Mouse (Mus musculus): ENCODE measurements around the gene Imp4. TPM values are rescaled to one million over a fixed set of nuclear protein-coding genes. Genes with fewer than 3 reads are reported as not detected.

The Imp4 gene
- polyA plus RNA-seq, 1 experiment from 2014 or later, result 93.4 TPM

- WGBS, result 7% methylated on average over 31 of the region's 31 CpGs
- Histone ChIP-seq H3K9ac (replicated peaks; ENCODE audit: low read length) (peak overlapping the region; percentile 73), H3K27me3 (ENCODE audit: control insufficient read depth, insufficient read depth, low read length) (no peaks in the 10 kb centered on the region), H3K4me1 (ENCODE audit: control insufficient read depth, insufficient read depth, low read length) (no peaks in the 10 kb centered on the region), H3K27ac (replicated peaks; ENCODE audit: low read depth, low read length) (peak overlapping the region; percentile 62; the same call in 1 of the 2 replicates), H3K9me3 (replicated peaks; ENCODE audit: control insufficient read depth, low read length) (no peaks in the 10 kb centered on the region), H3K4me3 (ENCODE audit: low read depth, low read length) (peak overlapping the region; percentile 73), H3K36me3 (replicated peaks; ENCODE audit: control insufficient read depth, insufficient read depth, low read depth, low read length) (peaks cover 9% of the 10 kb centered on the region), H3K4me2 (ENCODE audit: low read depth, low read length) (peak overlapping the region; percentile 61)
- DNase-seq (ENCODE audit: low spot score), result no peak
- no peak; the same call in 1 of the 2 replicates for ATAC-seq (replicated peaks; ENCODE audit: insufficient number of reproducible peaks, low FRiP score, low TSS enrichment, low read depth)
Observed at GRCm38 (mm10) chr1:34439961-34440630, 445 bp downstream of the Imp4 start.

GRCm38 (mm10) chr1:34443124-34443523 is 3.5 kb downstream of the Imp4 start:
- H3K9ac ChIP-seq (replicated peaks; ENCODE audit: low read length), result no peak overlapping the region
- DNase-seq (ENCODE audit: low spot score) (no peak), ATAC-seq (replicated peaks; ENCODE audit: insufficient number of reproducible peaks, low FRiP score, low TSS enrichment, low read depth) (no peak)
- whole genome bisulfite sequencing, result 94% methylated on average over 6 of the region's 6 CpGs
- no peaks in the 10 kb centered on the region for H3K4me1 ChIP-seq (ENCODE audit: control insufficient read depth, insufficient read depth, low read length)
- no peak overlapping the region for H3K4me3 ChIP-seq (ENCODE audit: low read depth, low read length)
- H3K36me3 ChIP-seq (replicated peaks; ENCODE audit: control insufficient read depth, insufficient read depth, low read depth, low read length), result peaks cover 9% of the 10 kb centered on the region
- H3K9me3 ChIP-seq (replicated peaks; ENCODE audit: control insufficient read depth, low read length), result no peaks in the 10 kb centered on the region
- H3K27me3 ChIP-seq (ENCODE audit: control insufficient read depth, insufficient read depth, low read length), result no peaks in the 10 kb centered on the region
- H3K27ac ChIP-seq (replicated peaks; ENCODE audit: low read depth, low read length), result no peak overlapping the region
- no peak overlapping the region for H3K4me2 ChIP-seq (ENCODE audit: low read depth, low read length)

DNA sequence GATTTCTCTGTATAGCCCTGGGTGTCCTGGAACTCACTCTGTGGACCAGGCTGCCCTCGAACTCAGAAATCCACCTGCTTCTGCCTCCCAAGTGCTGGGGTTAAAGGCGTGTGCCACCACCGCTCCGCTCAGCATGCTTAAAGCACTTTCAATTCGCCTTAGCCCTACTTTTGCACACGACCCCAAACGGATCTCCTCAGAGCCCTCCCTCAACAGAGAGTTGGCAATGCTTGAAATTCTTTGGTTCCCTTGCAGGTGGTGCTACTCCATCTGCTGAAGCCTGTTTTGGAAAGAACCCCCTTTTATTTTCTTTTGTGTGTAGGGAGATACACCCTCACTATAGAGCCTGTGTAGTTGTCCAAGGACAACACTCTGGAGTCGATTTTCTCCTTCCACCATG is 18.8 kb downstream of the Imp4 start:
- Histone ChIP-seq H3K4me3 (ENCODE audit: low read depth, low read length) (no peak overlapping the region), H3K9ac (replicated peaks; ENCODE audit: low read length) (no peak overlapping the region), H3K27me3 (ENCODE audit: control insufficient read depth, insufficient read depth, low read length) (peaks cover 10% of the 10 kb centered on the region), H3K4me2 (ENCODE audit: low read depth, low read length) (no peak overlapping the region), H3K27ac (replicated peaks; ENCODE audit: low read depth, low read length) (no peak overlapping the region), H3K4me1 (ENCODE audit: control insufficient read depth, insufficient read depth, low read length) (no peaks in the 10 kb centered on the region; the same call in 1 of the 2 replicates), H3K9me3 (replicated peaks; ENCODE audit: control insufficient read depth, low read length) (no peaks in the 10 kb centered on the region), H3K36me3 (replicated peaks; ENCODE audit: control insufficient read depth, insufficient read depth, low read depth, low read length) (no peaks in the 10 kb centered on the region)
- 35% methylated on average over 8 of the region's 8 CpGs for WGBS
- DNase-seq (ENCODE audit: low spot score) (peak; percentile 14), ATAC-seq (replicated peaks; ENCODE audit: insufficient number of reproducible peaks, low FRiP score, low TSS enrichment, low read depth) (no peak)

GRCm38 (mm10) chr1:34459284-34460060 is 19.8 kb downstream of the Imp4 start, which contains the start of gene Ptpn18:
Ptpn18 (plus strand) TSS chr1:34459762.
- DNase-seq (ENCODE audit: low spot score), result peak; percentile 92
- Histone ChIP-seq H3K9me3 (replicated peaks; ENCODE audit: control insufficient read depth, low read length) (no peaks in the 10 kb centered on the region), H3K4me2 (ENCODE audit: low read depth, low read length) (peak within 1 kb of the TSS; percentile 89), H3K4me3 (ENCODE audit: low read depth, low read length) (peak within 1 kb of the TSS; percentile 58), H3K36me3 (replicated peaks; ENCODE audit: control insufficient read depth, insufficient read depth, low read depth, low read length) (no peaks in the 10 kb centered on the region), H3K9ac (replicated peaks; ENCODE audit: low read length) (peak within 1 kb of the TSS; percentile 46), H3K27me3 (ENCODE audit: control insufficient read depth, insufficient read depth, low read length) (peaks cover 10% of the 10 kb centered on the region), H3K27ac (replicated peaks; ENCODE audit: low read depth, low read length) (no peak within 1 kb of the TSS), H3K4me1 (ENCODE audit: control insufficient read depth, insufficient read depth, low read length) (no peaks in the 10 kb centered on the region; the same call in 1 of the 2 replicates)
- whole genome bisulfite sequencing, result under 1% methylated on average over 48 of the region's 48 CpGs
- ATAC-seq (replicated peaks; ENCODE audit: insufficient number of reproducible peaks, low FRiP score, low TSS enrichment, low read depth), result peak; percentile 89

DNA sequence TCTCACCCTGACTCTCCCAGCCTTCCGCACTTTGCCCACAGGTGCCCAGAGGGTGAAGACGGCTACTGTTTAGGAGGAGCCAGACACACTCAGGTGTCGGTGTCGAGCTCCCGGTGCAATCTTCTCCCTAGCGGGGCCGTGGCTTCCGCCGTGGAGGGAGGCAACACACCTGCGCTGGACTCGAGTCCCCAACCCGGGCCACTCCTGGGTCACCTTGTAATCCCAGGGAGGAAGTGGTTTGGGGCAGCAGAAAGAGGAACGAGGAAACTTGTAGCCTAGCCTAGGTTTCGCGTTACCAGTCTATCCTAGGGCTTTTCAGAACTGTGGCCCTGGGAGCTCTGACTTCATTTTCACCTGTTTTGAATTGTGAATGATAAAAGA is 20.4 kb downstream of the Imp4 start:
- WGBS, result 2% methylated on average over 15 of the region's 15 CpGs
- DNase-seq (ENCODE audit: low spot score) (peak; percentile 3), ATAC-seq (replicated peaks; ENCODE audit: insufficient number of reproducible peaks, low FRiP score, low TSS enrichment, low read depth) (no peak)
- Histone ChIP-seq H3K4me1 (ENCODE audit: control insufficient read depth, insufficient read depth, low read length) (no peaks in the 10 kb centered on the region; the same call in 1 of the 2 replicates), H3K27me3 (ENCODE audit: control insufficient read depth, insufficient read depth, low read length) (peaks cover 10% of the 10 kb centered on the region), H3K27ac (replicated peaks; ENCODE audit: low read depth, low read length) (no peak overlapping the region), H3K4me3 (ENCODE audit: low read depth, low read length) (peak overlapping the region; percentile 58), H3K36me3 (replicated peaks; ENCODE audit: control insufficient read depth, insufficient read depth, low read depth, low read length) (no peaks in the 10 kb centered on the region), H3K4me2 (ENCODE audit: low read depth, low read length) (peak overlapping the region; percentile 89), H3K9ac (replicated peaks; ENCODE audit: low read length) (no peak overlapping the region; the same call in 1 of the 2 replicates), H3K9me3 (replicated peaks; ENCODE audit: control insufficient read depth, low read length) (no peaks in the 10 kb centered on the region)

GRCm38 (mm10) chr1:34462766-34463165 is 23.1 kb downstream of the Imp4 start:
- no peaks in the 10 kb centered on the region for H3K36me3 ChIP-seq (replicated peaks; ENCODE audit: control insufficient read depth, insufficient read depth, low read depth, low read length)

DNA sequence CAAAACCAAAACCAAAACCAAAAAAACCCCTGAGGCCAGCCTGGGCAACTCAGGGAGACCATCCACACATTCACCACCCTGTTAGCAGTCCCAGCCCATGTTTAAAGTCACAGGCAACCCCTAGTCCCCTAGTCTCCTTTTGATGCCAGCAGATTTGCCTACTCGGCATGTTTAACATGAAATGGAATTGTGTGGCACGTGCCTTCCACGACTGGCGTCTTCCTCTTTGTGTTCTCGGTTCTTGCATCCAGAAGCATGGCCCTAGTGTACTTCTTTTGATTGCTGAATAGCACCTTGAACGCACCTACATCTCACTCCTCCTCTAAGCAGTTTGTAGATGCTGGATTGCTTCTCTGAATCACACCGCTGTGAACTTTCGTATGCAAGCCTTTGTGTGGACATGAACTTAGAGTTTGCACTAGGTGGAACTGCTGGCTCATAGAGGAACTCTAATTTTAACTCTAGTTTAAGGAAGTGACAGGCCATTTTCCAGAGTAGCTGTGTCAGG is 24.7 kb downstream of the Imp4 start:
- Histone ChIP-seq H3K4me3 (ENCODE audit: low read depth, low read length) (no peak overlapping the region), H3K27me3 (ENCODE audit: control insufficient read depth, insufficient read depth, low read length) (no peaks in the 10 kb centered on the region; the same call in 1 of the 2 replicates), H3K36me3 (replicated peaks; ENCODE audit: control insufficient read depth, insufficient read depth, low read depth, low read length) (no peaks in the 10 kb centered on the region), H3K4me1 (ENCODE audit: control insufficient read depth, insufficient read depth, low read length) (no peaks in the 10 kb centered on the region; the same call in 1 of the 2 replicates), H3K9me3 (replicated peaks; ENCODE audit: control insufficient read depth, low read length) (no peaks in the 10 kb centered on the region), H3K4me2 (ENCODE audit: low read depth, low read length) (no peak overlapping the region), H3K9ac (replicated peaks; ENCODE audit: low read length) (no peak overlapping the region), H3K27ac (replicated peaks; ENCODE audit: low read depth, low read length) (no peak overlapping the region)
- WGBS, result 87% methylated on average over 8 of the region's 8 CpGs
- ATAC-seq (replicated peaks; ENCODE audit: insufficient number of reproducible peaks, low FRiP score, low TSS enrichment, low read depth) (no peak), DNase-seq (ENCODE audit: low spot score) (no peak)

More at GRCm38 (mm10) chr1:34462766-34463165, 23.1 kb downstream of the Imp4 start:
- no peaks in the 10 kb centered on the region; the same call in 1 of the 2 replicates for H3K4me1 ChIP-seq (ENCODE audit: control insufficient read depth, insufficient read depth, low read length)
- WGBS, result 15% methylated on average over 7 of the region's 7 CpGs
- H3K27ac ChIP-seq (replicated peaks; ENCODE audit: low read depth, low read length), result no peak overlapping the region
- no peak overlapping the region for H3K9ac ChIP-seq (replicated peaks; ENCODE audit: low read length)
- no peak overlapping the region for H3K4me3 ChIP-seq (ENCODE audit: low read depth, low read length)
- peaks cover 8% of the 10 kb centered on the region for H3K27me3 ChIP-seq (ENCODE audit: control insufficient read depth, insufficient read depth, low read length)
- H3K4me2 ChIP-seq (ENCODE audit: low read depth, low read length), result no peak overlapping the region
- no peak for ATAC-seq (replicated peaks; ENCODE audit: insufficient number of reproducible peaks, low FRiP score, low TSS enrichment, low read depth)
- peak; percentile 72 for DNase-seq (ENCODE audit: low spot score)
- H3K9me3 ChIP-seq (replicated peaks; ENCODE audit: control insufficient read depth, low read length), result no peaks in the 10 kb centered on the region
